Comparison of ENCODE assay signal across 8 mouse cellular contexts in the genomic region with DNA sequence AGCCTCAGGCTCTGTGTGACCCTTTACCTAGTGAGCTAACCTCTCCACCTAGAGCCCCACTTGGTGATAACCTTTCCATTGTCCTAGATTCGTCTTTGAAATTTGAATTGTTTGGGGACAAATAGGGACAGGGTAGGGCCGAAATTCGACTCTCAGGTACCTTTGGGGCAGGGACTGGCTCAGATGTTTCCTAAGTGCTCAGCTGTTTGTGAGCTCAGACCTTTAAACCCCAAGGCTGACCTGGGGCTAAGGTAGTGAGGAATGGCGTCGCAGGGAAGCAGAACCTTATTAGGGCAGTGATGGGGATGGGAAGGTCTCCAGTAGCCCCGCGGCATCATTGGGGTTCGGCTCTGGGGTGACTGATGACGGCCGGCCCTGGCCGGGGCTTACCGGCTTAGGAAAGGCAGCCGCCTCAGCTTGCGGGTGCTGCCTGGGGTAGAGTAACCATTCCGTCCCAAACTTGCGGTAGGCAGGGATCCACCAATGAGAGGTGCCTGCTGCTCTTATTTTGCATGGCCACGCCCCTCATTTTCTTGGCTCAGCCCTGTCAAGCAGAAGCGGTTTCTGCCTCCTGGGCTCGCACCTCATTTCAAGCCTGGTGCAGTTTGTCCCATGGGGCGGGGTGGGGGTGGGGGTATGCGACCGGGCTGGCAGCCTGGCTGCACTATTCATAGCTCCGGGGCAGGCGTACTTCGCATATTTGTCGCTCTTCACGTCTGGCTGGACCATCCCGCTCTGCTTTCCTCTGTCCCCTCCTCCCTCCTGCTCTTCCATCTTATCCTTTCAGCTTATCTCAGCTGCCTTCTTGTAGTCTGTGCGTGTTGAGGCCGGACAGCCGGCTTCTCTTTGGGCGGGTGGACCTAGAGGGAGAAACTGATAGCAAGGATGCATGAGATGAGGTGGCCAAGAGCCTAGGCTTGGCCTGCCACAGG. TPM values are rescaled to one million over a fixed set of nuclear protein-coding genes. Genes with fewer than 3 reads are reported as not detected.
A peak's percentile ranks its signal among the peaks of the same experiment; 100 is the strongest.
DNase-seq lines count a peak whose midpoint lies in the region; ATAC-seq lines count a peak whose summit lies in the region.

No protein-coding gene starts in this region.

- no peaks in the 10 kb centered on the region for H3K27me3 ChIP-seq in limb, embryonic 13.5 days
- peaks cover 6% of the 10 kb centered on the region; the same call in 1 of the 2 replicates for H3K27me3 ChIP-seq in midbrain, embryonic 13.5 days

- peak; percentile 68 for DNase-seq in urinary bladder, postnatal 25 days (ENCODE audit: low spot score)
- no peak for DNase-seq in urinary bladder, adult 2 months (ENCODE audit: low spot score)
- DNase-seq in cerebellum, postnatal 36 days: peak; percentile 67 to 73
- peak; percentile 83 for DNase-seq in gastrocnemius, postnatal 14 days
- peak; percentile 74 for DNase-seq in induced T-regulatory cell, adult 2 months (ENCODE audit: low read depth)
- DNase-seq in spleen, postnatal 4 days (ENCODE audit: low spot score in 2 of 2): peak; percentile 86 to 89

- intact Hi-C loops in gastrocnemius, postnatal 14 days (cut with DNase I; ENCODE audit: low total_unique reads): no loop called here

- H3K9ac ChIP-seq in limb, embryonic 13.5 days: peak overlapping the region; percentile 56
- peak overlapping the region; percentile 57 for H3K9ac ChIP-seq in midbrain, embryonic 13.5 days (replicated peaks)

- H3K36me3 ChIP-seq in limb, embryonic 13.5 days: no peaks in the 10 kb centered on the region
- H3K36me3 ChIP-seq in midbrain, embryonic 13.5 days: no peaks in the 10 kb centered on the region

- 1% methylated on average over 32 of the region's 32 CpGs for WGBS in limb, embryonic 13.5 days
- 2% methylated on average over 32 of the region's 32 CpGs for WGBS in midbrain, embryonic 13.5 days

- H3K9me3 ChIP-seq in limb, embryonic 13.5 days: no peaks in the 10 kb centered on the region
- H3K9me3 ChIP-seq in midbrain, embryonic 13.5 days: no peaks in the 10 kb centered on the region

- peak overlapping the region; percentile 38 for H3K4me3 ChIP-seq in limb, embryonic 13.5 days
- peak overlapping the region; percentile 40 for H3K4me3 ChIP-seq in midbrain, embryonic 13.5 days (replicated peaks)

- peak overlapping the region; percentile 52 for H3K27ac ChIP-seq in limb, embryonic 13.5 days
- H3K27ac ChIP-seq in midbrain, embryonic 13.5 days: no peak overlapping the region; the same call in 1 of the 2 replicates

- H3K4me2 ChIP-seq in limb, embryonic 13.5 days (replicated peaks): peak overlapping the region; percentile 78
- peak overlapping the region; percentile 67 for H3K4me2 ChIP-seq in midbrain, embryonic 13.5 days (replicated peaks)

- H3K4me1 ChIP-seq in limb, embryonic 13.5 days: peaks cover 39% of the 10 kb centered on the region
- peaks cover 20% of the 10 kb centered on the region for H3K4me1 ChIP-seq in midbrain, embryonic 13.5 days (replicated peaks)

- peak; percentile 88 for ATAC-seq in limb, embryonic 13.5 days (ENCODE audit: low FRiP score, low read depth)
- peak; percentile 87 for ATAC-seq in midbrain, embryonic 13.5 days

RNA-seq across cellular contexts. Expression of a gene that starts 12.7 kb away (rescaled TPM):
- 26.0 and 33.0 TPM in 2 replicates for polyA plus RNA-seq in urinary bladder, adult 2 months (2012; rRNA removed)
- total RNA-seq in gastrocnemius, postnatal 14 days (2021): 10 to 100 TPM; 10.5 to 12.2 TPM
- polyA plus RNA-seq in limb, embryonic 13.5 days (2015; fragmentation: Nextera tagmentation; extraction: Ambion mirVana): 6.7 and 7.2 TPM in 2 replicates
- polyA plus RNA-seq in midbrain, embryonic 13.5 days (2015; fragmentation: Nextera tagmentation; extraction: Ambion mirVana): 5.1 and 6.5 TPM in 2 replicates
